Mouse (Mus musculus): ENCODE results near the gene Zranb3.

DNA sequence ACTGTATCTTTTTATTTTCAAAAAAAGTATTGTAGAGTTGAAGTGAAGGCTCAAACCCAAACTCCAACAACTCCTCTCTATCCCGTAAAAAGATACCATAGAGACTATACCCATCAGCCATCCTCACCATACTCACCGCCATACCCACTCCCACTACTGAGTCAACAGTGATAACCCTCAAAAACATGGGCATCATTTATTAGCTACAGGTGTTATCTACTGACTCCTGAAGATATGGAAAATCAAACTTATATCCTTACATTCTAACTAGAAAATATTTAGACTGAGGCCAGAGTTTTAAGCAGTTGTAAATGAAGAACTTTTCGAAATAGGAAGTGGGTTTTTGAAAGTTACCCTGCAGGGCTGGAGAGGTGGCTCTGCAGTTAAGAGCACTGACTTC lies 32.8 kb downstream of the Zranb3 start:
- no peak for TF ChIP-seq CTCF (IDR thresholded peaks at IDR 0.05; ENCODE audit: low read depth, low read length)
- no peak for TF ChIP-seq POLR2A (IDR thresholded peaks at IDR 0.05; ENCODE audit: borderline replicate concordance, low read depth, low read length)
